Mouse (Mus musculus): Measurements from ENCODE around the gene Il2rb. TPM values are rescaled to one million over a fixed set of nuclear protein-coding genes. Genes with fewer than 3 reads are reported as not detected.
A peak's percentile ranks its signal among the peaks of the same experiment; 100 is the strongest.

Il2rb gene
- polyA plus RNA-seq (2016; fragmentation: Nextera tagmentation; extraction: Ambion mirVana) = not detected in 2 replicates

- DNase-seq (ENCODE audit: low spot score) = no peak
- no peak within 1 kb of the TSS for H3K4me3 ChIP-seq
- H3K36me3 ChIP-seq = no peaks in the 10 kb centered on the region
- H3K27ac ChIP-seq = no peak within 1 kb of the TSS
- H3K27me3 ChIP-seq (ENCODE audit: insufficient read depth, poor library complexity, severe bottlenecking) = no peaks in the 10 kb centered on the region
- no peaks in the 10 kb centered on the region for H3K9me3 ChIP-seq
- peaks cover 21% of the 10 kb centered on the region for H3K4me1 ChIP-seq (replicated peaks)
- WGBS = 94% methylated on average over 11 of the region's 11 CpGs
Measured at GRCm38 (mm10) chr15:78494968-78495406, at the start of gene Il2rb. Gene Il2rb, minus strand, starts transcription at chr15:78495271.

GRCm38 (mm10) chr15:78544561-78545001 is 49.5 kb upstream of the Il2rb start, which contains the start of gene Sstr3:
Gene Sstr3, minus strand, starts transcription at chr15:78544685.
- no peaks in the 10 kb centered on the region for H3K9me3 ChIP-seq
- peaks cover 45% of the 10 kb centered on the region for H3K27me3 ChIP-seq (ENCODE audit: insufficient read depth, poor library complexity, severe bottlenecking)
- no peaks in the 10 kb centered on the region for H3K36me3 ChIP-seq
- peak within 1 kb of the TSS; percentile 64 for H3K27ac ChIP-seq
- peaks cover 35% of the 10 kb centered on the region for H3K4me1 ChIP-seq (replicated peaks)
- WGBS = 19% methylated on average over 14 of the region's 14 CpGs
- peak within 1 kb of the TSS; percentile 27; the same call in 1 of the 2 replicates for H3K4me3 ChIP-seq
- peak; percentile 11 for DNase-seq (ENCODE audit: low spot score)

- 79% methylated on average over 15 of the region's 15 CpGs for WGBS
- H3K4me1 ChIP-seq (replicated peaks) = peaks cover 30% of the 10 kb centered on the region
- peak overlapping the region; percentile 50; the same call in 1 of the 2 replicates for H3K27ac ChIP-seq
- H3K36me3 ChIP-seq = no peaks in the 10 kb centered on the region
- no peak overlapping the region for H3K4me3 ChIP-seq
- no peaks in the 10 kb centered on the region for H3K9me3 ChIP-seq
- no peak for DNase-seq (ENCODE audit: low spot score)
- H3K27me3 ChIP-seq (ENCODE audit: insufficient read depth, poor library complexity, severe bottlenecking) = peaks cover 51% of the 10 kb centered on the region
Measured at GRCm38 (mm10) chr15:78544041-78544440, 49.0 kb upstream of the Il2rb start.

GRCm38 (mm10) chr15:78542767-78543303 is 47.8 kb upstream of the Il2rb start:
- H3K27ac ChIP-seq = no peak overlapping the region
- DNase-seq (ENCODE audit: low spot score) = no peak
- WGBS = 87% methylated on average over 7 of the region's 7 CpGs
- peaks cover 61% of the 10 kb centered on the region for H3K27me3 ChIP-seq (ENCODE audit: insufficient read depth, poor library complexity, severe bottlenecking)
- no peaks in the 10 kb centered on the region for H3K36me3 ChIP-seq
- H3K4me3 ChIP-seq = no peak overlapping the region
- peaks cover 21% of the 10 kb centered on the region for H3K4me1 ChIP-seq (replicated peaks)
- no peaks in the 10 kb centered on the region for H3K9me3 ChIP-seq

DNA sequence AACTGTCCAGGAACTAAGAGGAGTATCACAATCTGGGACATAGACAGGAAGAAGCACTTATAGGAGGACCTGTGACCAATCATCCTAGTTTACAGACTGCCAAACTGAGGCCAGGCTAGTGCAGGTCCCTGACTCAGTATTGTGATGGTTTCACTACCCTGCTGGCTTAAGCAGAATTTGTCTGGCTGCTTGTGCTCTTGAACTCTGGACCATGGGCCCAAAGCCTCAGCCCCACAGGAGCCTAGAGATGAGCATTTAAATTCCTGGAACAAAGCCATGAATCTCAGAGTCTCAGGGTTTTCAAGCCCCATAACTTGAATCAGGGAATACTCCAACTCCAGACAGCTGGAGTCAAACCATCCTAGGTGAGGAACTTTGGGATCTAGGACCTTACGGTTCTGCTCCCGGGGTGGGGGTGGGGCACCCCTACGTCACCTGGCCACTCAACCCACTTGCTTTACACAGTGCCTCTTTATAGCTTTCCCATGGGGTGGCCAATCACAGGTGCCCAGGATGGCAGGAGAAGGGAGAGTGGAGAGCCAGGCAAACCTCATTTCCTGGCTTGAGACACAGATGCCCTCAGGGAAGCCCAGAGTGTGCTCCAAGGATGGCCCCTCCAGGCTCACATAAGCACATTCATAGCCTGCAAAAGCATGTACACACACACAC is 47.2 kb upstream of the Il2rb start:
- DNase-seq (ENCODE audit: low spot score) = no peak
- Histone ChIP-seq H3K4me1 (replicated peaks) (peaks cover 17% of the 10 kb centered on the region), H3K27ac (no peak overlapping the region), H3K9me3 (no peaks in the 10 kb centered on the region), H3K36me3 (no peaks in the 10 kb centered on the region), H3K4me3 (no peak overlapping the region), H3K27me3 (ENCODE audit: insufficient read depth, poor library complexity, severe bottlenecking) (peaks cover 61% of the 10 kb centered on the region)
- 86% methylated on average over 3 of the region's 3 CpGs for WGBS

GRCm38 (mm10) chr15:78541606-78542005 is 46.5 kb upstream of the Il2rb start:
- 76% methylated on average over 3 of the region's 3 CpGs for WGBS
- Histone ChIP-seq H3K9me3 (no peaks in the 10 kb centered on the region), H3K4me1 (replicated peaks) (peaks cover 18% of the 10 kb centered on the region), H3K27ac (no peak overlapping the region), H3K4me3 (no peak overlapping the region), H3K36me3 (no peaks in the 10 kb centered on the region), H3K27me3 (ENCODE audit: insufficient read depth, poor library complexity, severe bottlenecking) (peaks cover 61% of the 10 kb centered on the region)
- DNase-seq (ENCODE audit: low spot score) = no peak

DNA sequence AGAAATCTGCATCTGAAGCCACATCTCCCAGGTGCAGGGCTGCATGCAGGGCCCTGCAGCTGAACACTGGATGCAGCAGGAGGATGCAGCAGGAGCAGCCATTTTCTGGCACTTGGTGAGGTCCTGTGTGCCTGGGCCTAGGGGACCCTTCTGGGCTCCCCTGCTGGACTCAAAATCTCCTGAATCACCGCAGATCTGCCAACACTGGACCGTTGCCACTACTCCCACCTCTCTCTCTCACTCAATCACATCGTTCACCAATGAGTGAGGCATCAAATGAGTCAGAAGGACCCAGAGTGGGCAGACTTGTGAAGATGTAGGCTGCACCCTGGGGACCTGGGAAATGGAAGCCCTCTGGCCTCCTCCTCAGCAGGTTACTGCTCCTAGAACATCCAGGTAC is 46.0 kb upstream of the Il2rb start:
- H3K4me3 ChIP-seq = no peak overlapping the region
- peaks cover 64% of the 10 kb centered on the region for H3K27me3 ChIP-seq (ENCODE audit: insufficient read depth, poor library complexity, severe bottlenecking)
- peaks cover 24% of the 10 kb centered on the region for H3K4me1 ChIP-seq (replicated peaks)
- H3K27ac ChIP-seq = no peak overlapping the region
- H3K36me3 ChIP-seq = no peaks in the 10 kb centered on the region
- WGBS = 87% methylated on average over 3 of the region's 3 CpGs
- DNase-seq (ENCODE audit: low spot score) = no peak
- no peaks in the 10 kb centered on the region for H3K9me3 ChIP-seq

- H3K27me3 ChIP-seq (ENCODE audit: insufficient read depth, poor library complexity, severe bottlenecking) = peaks cover 38% of the 10 kb centered on the region
- no peaks in the 10 kb centered on the region for H3K36me3 ChIP-seq
- no peak overlapping the region for H3K27ac ChIP-seq
- peaks cover 27% of the 10 kb centered on the region for H3K4me1 ChIP-seq (replicated peaks)
- no peak for DNase-seq (ENCODE audit: low spot score)
- H3K9me3 ChIP-seq = no peaks in the 10 kb centered on the region
- no peak overlapping the region for H3K4me3 ChIP-seq
- WGBS = 41% methylated on average over 10 of the region's 10 CpGs
Measured at GRCm38 (mm10) chr15:78535723-78536421, 40.8 kb upstream of the Il2rb start.

- no peaks in the 10 kb centered on the region for H3K9me3 ChIP-seq
- H3K27ac ChIP-seq = no peak overlapping the region
- peaks cover 51% of the 10 kb centered on the region for H3K4me1 ChIP-seq (replicated peaks)
- H3K27me3 ChIP-seq (ENCODE audit: insufficient read depth, poor library complexity, severe bottlenecking) = peaks cover 26% of the 10 kb centered on the region
- 82% methylated on average over 10 of the region's 10 CpGs for WGBS
- H3K36me3 ChIP-seq = no peaks in the 10 kb centered on the region
- H3K4me3 ChIP-seq = no peak overlapping the region
- no peak for DNase-seq (ENCODE audit: low spot score)
Measured at GRCm38 (mm10) chr15:78533346-78533835, 38.3 kb upstream of the Il2rb start.

- H3K27me3 ChIP-seq (ENCODE audit: insufficient read depth, poor library complexity, severe bottlenecking) = peaks cover 22% of the 10 kb centered on the region
- 69% methylated on average over 10 of the region's 10 CpGs for WGBS
- H3K27ac ChIP-seq = 0 out of 2 replicates have a peak overlapping the region, but pooled peaks have one; percentile 8
- DNase-seq (ENCODE audit: low spot score) = no peak
- H3K4me1 ChIP-seq (replicated peaks) = peaks cover 53% of the 10 kb centered on the region
- no peak overlapping the region for H3K4me3 ChIP-seq
- no peaks in the 10 kb centered on the region for H3K9me3 ChIP-seq
- H3K36me3 ChIP-seq = no peaks in the 10 kb centered on the region
Measured at GRCm38 (mm10) chr15:78532566-78533345, 37.7 kb upstream of the Il2rb start.

DNA sequence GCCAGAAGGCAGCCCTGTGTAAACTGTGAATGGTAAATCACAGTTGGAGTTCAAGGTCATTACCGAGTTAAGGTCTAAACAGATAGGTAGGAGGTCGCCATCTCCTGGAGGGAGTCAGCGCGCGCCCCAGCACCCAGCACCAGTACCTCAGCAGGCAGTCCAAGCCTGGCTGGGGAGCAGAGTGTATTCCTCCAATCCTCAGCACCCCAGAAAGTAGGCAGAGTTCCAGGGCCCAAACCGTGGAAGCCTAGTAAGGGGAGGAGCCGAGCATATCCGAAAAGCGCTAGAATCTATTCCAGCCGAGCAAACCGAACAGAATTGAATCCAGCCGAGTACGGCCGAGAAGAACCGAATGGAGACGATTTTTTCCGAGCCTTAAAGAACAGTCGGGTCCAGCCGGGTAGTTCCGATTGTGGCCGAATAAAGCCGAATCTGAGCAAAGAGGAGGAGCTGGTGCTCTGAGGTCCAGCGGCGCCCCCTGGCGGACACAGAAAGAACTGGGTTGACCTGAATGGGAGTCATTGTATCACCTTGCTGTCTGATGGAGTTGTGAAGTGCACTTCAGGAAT is 36.9 kb upstream of the Il2rb start:
- Histone ChIP-seq H3K9me3 (no peaks in the 10 kb centered on the region), H3K27me3 (ENCODE audit: insufficient read depth, poor library complexity, severe bottlenecking) (peaks cover 22% of the 10 kb centered on the region), H3K36me3 (no peaks in the 10 kb centered on the region), H3K4me3 (peak overlapping the region; percentile 49), H3K4me1 (replicated peaks) (peaks cover 53% of the 10 kb centered on the region), H3K27ac (peak overlapping the region; percentile 81)
- under 1% methylated on average over 25 of the region's 25 CpGs for WGBS
- peak; percentile 97 for DNase-seq (ENCODE audit: low spot score)

GRCm38 (mm10) chr15:78531451-78531720 is 36.3 kb upstream of the Il2rb start:
- Histone ChIP-seq H3K9me3 (no peaks in the 10 kb centered on the region), H3K27me3 (ENCODE audit: insufficient read depth, poor library complexity, severe bottlenecking) (peaks cover 19% of the 10 kb centered on the region), H3K4me3 (peak overlapping the region; percentile 49), H3K4me1 (replicated peaks) (peaks cover 49% of the 10 kb centered on the region), H3K36me3 (no peaks in the 10 kb centered on the region), H3K27ac (peak overlapping the region; percentile 81)
- no peak for DNase-seq (ENCODE audit: low spot score)
- WGBS = 76% methylated on average over 4 of the region's 4 CpGs

All from hindbrain, embryonic 10.5 days (tissue).